Mouse (Mus musculus) spleen, postnatal 10 days (tissue): Measurements from ENCODE around the gene Syt11.
"Not testable (repeated sequence)": the region's sequence is repeated elsewhere in the genome, so short reads cannot be mapped to it uniquely, and the experiment has no call there.

Source experiments
- DNase-seq, 2 experiments: peaks; one replicate each; pipeline ENCODE4 v3.0.0; 2021 to 2022; ENCODE audit warnings: low spot score in 2 of 2

Syt11 gene

GRCm38 (mm10) chr3:88736556-88736955, 38.4 kb downstream of the Syt11 start:
- no peak for DNase-seq

GRCm38 (mm10) chr3:88719098-88719497, 55.9 kb downstream of the Syt11 start:
- DNase-seq, result no peak

- no peak for DNase-seq
Measured at GRCm38 (mm10) chr3:88717831-88718230, 57.1 kb downstream of the Syt11 start.

- DNase-seq, result peak; percentile 46 to 55
Measured at GRCm38 (mm10) chr3:88717198-88717798, 57.7 kb downstream of the Syt11 start.

GRCm38 (mm10) chr3:88716399-88717197, 58.4 kb downstream of the Syt11 start, which contains the start of gene Rit1:
Gene Rit1 (plus strand): TSS chr3:88716838.
- peak; percentile 82 to 94 for DNase-seq

GRCm38 (mm10) chr3:88715716-88716115, 59.2 kb downstream of the Syt11 start:
- not testable (repeated sequence) for DNase-seq

GRCm38 (mm10) chr3:88714725-88715124, 60.2 kb downstream of the Syt11 start:
- DNase-seq, result no peak

- DNase-seq, result no peak
Measured at GRCm38 (mm10) chr3:88713709-88714108, 61.3 kb downstream of the Syt11 start.

- DNase-seq, result no peak
Measured at GRCm38 (mm10) chr3:88701222-88701621, 73.7 kb downstream of the Syt11 start.

- DNase-seq, result no peak
Measured at GRCm38 (mm10) chr3:88700247-88700646, 74.7 kb downstream of the Syt11 start.

- no peak for DNase-seq
Measured at GRCm38 (mm10) chr3:88698834-88699233, 76.1 kb downstream of the Syt11 start.

GRCm38 (mm10) chr3:88698051-88698450, 76.9 kb downstream of the Syt11 start:
- DNase-seq, result no peak

- DNase-seq, result no peak
Measured at GRCm38 (mm10) chr3:88695545-88695944, 79.4 kb downstream of the Syt11 start.
